Mouse (Mus musculus): ENCODE results near the gene Dnajc15. TPM values are rescaled to one million over a fixed set of nuclear protein-coding genes. Genes with fewer than 3 reads are reported as not detected.
A peak's percentile ranks its signal among the peaks of the same experiment; 100 is the strongest.

The Dnajc15 gene
- total RNA-seq (2014; fragmentation: Nextera tagmentation) (49.6 and 64.2 TPM in 2 replicates), total RNA-seq (2017) (64.1 and 102 TPM in 2 replicates)

- peak; percentile 84 for ATAC-seq (replicated peaks; ENCODE audit: poor library complexity, severe bottlenecking)
These were observed at the start of gene Dnajc15 for GRCm38 (mm10) chr14:77874304-77875241. Dnajc15 (minus strand) TSS chr14:77875125.

DNA sequence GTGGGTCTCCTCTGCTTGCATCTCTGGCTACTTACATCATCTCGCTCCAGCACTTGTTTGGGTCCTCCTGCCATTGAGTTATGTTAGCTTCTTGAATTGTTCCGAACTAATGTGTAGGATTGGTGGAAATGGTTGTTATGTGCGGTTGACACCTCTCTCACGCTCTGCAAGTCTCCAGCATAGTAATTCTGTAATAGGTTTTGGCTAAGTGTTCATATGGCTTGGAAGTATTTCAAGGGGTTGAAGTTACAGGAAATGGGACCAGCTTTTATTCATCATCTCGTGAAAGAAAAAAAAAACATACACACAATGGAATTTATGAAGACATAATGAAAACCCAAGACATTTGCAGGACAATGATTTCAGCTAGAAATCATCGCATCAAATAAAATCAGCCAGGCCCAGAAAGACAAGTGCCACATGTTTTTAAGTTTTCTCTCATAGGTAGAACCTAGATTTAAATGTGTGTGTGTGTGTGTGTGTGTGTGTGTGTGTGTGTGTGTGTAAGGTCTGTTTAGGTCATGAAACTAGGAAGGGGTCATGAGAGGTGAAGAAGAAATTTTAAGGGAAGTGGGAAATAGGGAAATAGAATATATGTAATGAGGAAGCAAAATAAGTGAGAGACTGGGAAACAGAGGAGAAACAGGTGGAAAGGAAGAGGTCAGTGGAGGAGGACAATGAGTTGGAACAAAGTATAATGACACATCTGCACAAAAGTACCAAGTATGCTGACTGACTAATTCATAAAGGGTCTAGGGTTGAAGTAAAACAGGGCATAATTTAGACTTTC, 48.3 kb upstream of the Dnajc15 start:
- peak; percentile 66 for ATAC-seq (replicated peaks; ENCODE audit: poor library complexity, severe bottlenecking)

DNA sequence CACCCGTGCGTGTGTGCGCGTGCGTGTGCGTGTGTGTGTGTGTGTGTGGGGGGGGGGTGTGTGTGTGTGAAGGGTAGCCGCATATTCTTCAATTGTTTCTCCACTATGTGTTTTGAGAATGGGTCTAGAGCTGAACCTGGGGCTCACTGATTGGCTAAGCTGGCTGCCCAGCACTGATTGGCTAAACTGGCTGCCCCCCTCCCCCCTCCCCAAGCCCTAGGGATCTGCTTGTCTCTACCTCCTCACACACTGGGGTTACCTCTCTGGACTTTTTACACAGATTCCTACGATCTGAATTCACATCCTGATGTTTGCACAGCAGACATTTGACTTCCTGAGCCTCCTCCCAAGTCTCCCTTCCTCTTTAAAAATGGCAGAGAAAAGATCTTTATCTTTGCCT, 46.7 kb upstream of the Dnajc15 start:
- no peak for ATAC-seq (replicated peaks; ENCODE audit: poor library complexity, severe bottlenecking)

DNA sequence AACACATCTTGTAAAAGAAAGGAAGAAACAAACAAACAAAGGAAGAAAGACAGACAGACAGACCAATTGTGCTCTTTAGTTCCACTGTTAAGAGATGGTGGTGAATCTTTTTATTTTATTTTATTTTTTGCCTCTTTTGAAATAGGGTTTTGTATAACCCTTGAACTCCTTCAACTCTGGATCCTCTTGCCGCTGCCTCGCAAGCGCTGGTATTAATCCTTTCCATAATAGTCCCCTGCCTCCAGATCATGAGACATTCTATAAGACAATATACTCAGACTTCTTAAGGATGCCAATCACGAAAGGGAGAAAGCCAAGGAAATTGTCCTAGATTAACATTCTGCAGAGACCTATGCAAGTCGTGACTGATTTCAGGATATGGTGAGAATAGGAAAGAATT, 40.9 kb upstream of the Dnajc15 start:
- ATAC-seq (replicated peaks; ENCODE audit: poor library complexity, severe bottlenecking): no peak

GRCm38 (mm10) chr14:77906586-77906985, 31.7 kb upstream of the Dnajc15 start:
- no peak for ATAC-seq (replicated peaks; ENCODE audit: poor library complexity, severe bottlenecking)

DNA sequence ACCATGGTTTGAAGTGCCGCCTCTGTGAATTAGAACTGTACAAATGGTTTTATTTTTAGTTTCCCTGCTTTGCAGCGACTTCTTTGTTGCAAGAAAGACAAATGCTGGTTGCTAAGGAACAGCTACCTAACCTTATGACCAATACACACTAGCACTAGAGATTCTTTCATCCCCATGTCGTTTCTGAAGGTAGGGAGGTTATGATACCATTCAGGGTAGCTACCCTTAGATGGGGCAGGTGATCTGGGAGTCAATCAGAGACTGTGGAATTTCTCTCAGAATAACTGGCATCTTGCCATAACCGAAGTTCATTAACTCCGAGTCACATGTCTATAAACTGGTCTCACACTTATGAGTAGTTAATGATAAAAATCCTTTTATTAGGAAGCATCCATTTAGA, 30.5 kb upstream of the Dnajc15 start:
- ATAC-seq (replicated peaks; ENCODE audit: poor library complexity, severe bottlenecking): no peak

DNA sequence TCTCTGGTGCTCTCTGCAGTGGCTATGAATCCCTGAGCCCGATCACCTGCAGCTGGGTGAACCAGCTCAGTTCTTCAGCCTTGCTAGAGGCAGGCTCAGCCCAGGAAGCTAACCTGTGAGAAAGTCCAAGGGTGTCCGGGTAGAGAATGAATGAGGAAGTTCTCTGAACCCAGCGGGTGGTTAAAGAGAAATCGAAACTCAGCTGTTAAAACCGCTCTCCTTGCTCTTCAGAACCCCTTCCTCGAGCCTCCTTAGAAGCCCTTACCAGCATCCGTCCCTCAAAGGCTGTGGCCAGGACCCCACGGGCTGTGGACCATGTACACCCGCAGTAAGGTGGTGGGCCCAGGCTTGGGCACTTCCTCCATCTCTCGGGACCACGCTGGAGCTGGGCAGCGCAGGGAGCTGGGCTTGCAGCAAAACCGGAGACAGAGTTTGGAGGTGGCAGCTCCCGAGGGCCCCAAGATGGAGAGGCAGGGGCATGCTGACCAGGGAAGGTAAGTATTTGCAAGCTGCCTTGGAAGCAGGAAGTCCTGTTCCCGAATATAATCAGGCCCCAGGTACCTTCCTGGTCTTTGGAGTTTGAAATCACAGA, 29.3 kb upstream of the Dnajc15 start, which contains the start of gene Epsti1:
Gene Epsti1, plus strand, starts transcription at position 69 of the 592 bp plus-strand sequence.
- peak; percentile 92 for ATAC-seq (replicated peaks; ENCODE audit: poor library complexity, severe bottlenecking)

GRCm38 (mm10) chr14:77902541-77902940, 27.6 kb upstream of the Dnajc15 start:
- ATAC-seq (replicated peaks; ENCODE audit: poor library complexity, severe bottlenecking): no peak

DNA sequence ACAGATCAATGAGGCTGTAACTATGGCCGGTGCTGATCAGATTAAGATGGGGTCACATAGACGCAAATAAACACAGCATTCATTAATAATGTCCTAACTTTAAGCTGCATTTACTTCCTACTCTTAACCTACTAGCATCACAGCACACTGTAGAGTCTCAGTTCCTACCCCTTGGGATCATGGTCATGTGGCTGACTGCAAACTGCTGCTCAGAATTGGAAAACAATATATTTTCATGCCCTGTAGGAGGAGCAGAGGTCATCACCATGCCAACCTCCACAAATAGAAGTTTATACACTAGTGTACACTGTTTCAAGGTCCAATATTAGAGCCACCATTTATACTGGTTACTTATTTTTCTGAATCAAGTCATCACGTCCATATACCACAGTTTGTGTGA, 21.0 kb upstream of the Dnajc15 start:
- no peak for ATAC-seq (replicated peaks; ENCODE audit: poor library complexity, severe bottlenecking)

GRCm38 (mm10) chr14:77889911-77890310, 15.0 kb upstream of the Dnajc15 start:
- ATAC-seq (replicated peaks; ENCODE audit: poor library complexity, severe bottlenecking): no peak

DNA sequence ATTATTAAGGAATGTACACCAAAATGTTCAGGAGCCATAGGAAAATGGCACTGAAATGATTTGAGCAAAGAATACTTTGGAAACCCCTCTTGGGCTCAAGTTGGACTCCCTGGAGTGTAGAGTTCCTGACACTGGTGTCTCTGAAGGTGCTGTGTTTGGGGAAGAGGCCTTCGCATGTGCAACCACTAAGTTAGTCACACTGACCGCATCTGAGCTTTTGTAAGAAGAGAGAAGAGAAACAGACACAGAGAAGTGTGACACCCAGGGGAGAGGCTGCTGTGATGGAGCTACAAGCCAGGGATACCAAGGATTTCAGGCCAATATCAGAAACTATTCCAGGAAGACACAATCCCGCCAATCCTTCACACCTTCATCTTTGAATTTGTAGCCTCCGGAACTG, 12.0 kb upstream of the Dnajc15 start:
- ATAC-seq (replicated peaks; ENCODE audit: poor library complexity, severe bottlenecking): peak; percentile 53

- no peak for ATAC-seq (replicated peaks; ENCODE audit: poor library complexity, severe bottlenecking)
These were observed 11.5 kb upstream of the Dnajc15 start for GRCm38 (mm10) chr14:77886376-77886775.

- ATAC-seq (replicated peaks; ENCODE audit: poor library complexity, severe bottlenecking): no peak
These were observed 7.7 kb upstream of the Dnajc15 start for GRCm38 (mm10) chr14:77882669-77883068.

- ATAC-seq (replicated peaks; ENCODE audit: poor library complexity, severe bottlenecking): no peak
These were observed 7.1 kb upstream of the Dnajc15 start for GRCm38 (mm10) chr14:77881998-77882397.

DNA sequence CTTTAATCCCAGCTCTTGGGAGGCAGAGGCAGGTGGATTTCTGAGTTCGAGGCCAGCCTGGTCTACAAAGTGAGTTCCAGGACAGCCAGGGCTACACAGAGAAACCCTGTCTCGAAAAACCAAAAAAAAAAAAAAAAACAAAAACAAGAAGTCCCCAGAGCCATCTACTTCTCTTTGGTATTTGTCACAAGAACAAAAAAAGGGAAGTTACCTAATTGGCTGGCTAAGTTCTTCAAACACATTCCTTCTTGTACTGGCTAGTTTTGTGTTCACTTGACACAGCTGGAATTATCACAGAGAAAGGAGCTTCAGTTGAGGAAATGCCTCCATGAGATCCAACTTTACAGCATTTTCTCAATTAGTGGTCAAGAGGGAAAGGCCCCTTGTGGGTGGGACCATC, 3.0 kb upstream of the Dnajc15 start:
- peak; percentile 82 for ATAC-seq (replicated peaks; ENCODE audit: poor library complexity, severe bottlenecking)

- ATAC-seq (replicated peaks; ENCODE audit: poor library complexity, severe bottlenecking): no peak
These were observed 1.3 kb upstream of the Dnajc15 start for GRCm38 (mm10) chr14:77876199-77876598.

DNA sequence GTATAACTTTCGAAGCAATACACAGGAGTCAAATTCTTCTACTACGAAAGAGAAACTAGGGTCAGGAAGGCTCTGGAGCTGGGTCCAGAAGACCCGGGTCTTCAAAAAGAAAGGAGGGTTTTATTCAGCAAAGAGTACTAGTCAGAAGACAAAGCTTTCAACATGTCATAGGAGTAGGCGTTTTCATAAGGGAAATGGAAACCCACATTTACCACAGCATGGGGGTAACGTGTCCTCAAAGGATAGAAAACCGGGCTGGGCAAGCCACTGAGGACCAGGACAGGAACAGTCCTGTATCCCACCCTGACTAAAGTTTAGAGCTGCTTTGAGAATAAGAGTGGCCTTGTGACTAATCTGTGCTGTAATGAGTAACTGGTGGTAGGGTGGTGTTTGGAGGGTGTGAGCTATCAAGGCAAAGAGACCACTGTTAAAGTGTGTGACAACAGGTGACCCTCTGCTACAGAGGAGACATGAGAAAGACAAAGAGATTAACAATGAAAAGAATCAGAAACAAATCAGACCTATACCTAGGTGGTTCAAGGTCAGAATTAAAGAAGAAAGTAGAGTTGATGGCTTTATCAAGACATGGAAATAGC, 3.4 kb downstream of the Dnajc15 start:
- ATAC-seq (replicated peaks; ENCODE audit: poor library complexity, severe bottlenecking): peak; percentile 76

GRCm38 (mm10) chr14:77870926-77871325, 4.0 kb downstream of the Dnajc15 start:
- ATAC-seq (replicated peaks; ENCODE audit: poor library complexity, severe bottlenecking): peak; percentile 10; the same call in 1 of the 2 replicates

- no peak for ATAC-seq (replicated peaks; ENCODE audit: poor library complexity, severe bottlenecking)
These were observed 7.3 kb downstream of the Dnajc15 start for GRCm38 (mm10) chr14:77867601-77868000.

- ATAC-seq (replicated peaks; ENCODE audit: poor library complexity, severe bottlenecking): no peak
These were observed 10.4 kb downstream of the Dnajc15 start for GRCm38 (mm10) chr14:77864510-77864909.
